Mouse (Mus musculus) MEL (cell line): ENCODE results near the gene Arsg. TPM values are rescaled to one million over a fixed set of nuclear protein-coding genes. Genes with fewer than 3 reads are reported as not detected.

ENCODE experiments used
- DNase-seq: peaks from one replicate; pipeline ENCODE4 v3.0.0; 2011; ENCODE audit warnings: low read depth, low spot score
- H3K27ac ChIP-seq: 2 replicates; pipeline ENCODE4 v1.5.1; 2012; ENCODE audit warnings: low read depth, mild to moderate bottlenecking, control low read depth, low read length, moderate library complexity; ENCODE audit not compliant: control insufficient read depth
- H3K27me3 ChIP-seq, 2 experiments: fragments of 150-350 bp in 1 of 2; sonication (generic) in 1 of 2; 2 replicates each; pipeline ENCODE4 v1.6.1; 2012; ENCODE audit warnings: low read length in 2 of 2, mild to moderate bottlenecking in 2 of 2, improper control_type of control experiment in 1 of 2, moderate library complexity in 1 of 2; ENCODE audit not compliant: insufficient read depth in 2 of 2, control insufficient read depth in 1 of 2
- H3K36me3 ChIP-seq, 2 experiments: 2 replicates each; pipeline ENCODE4 v1.6.1; 2012 to 2014; ENCODE audit warnings: low read length in 2 of 2, improper control_type of control experiment in 1 of 2, inconsistent platforms in 1 of 2, mild to moderate bottlenecking in 1 of 2; ENCODE audit not compliant: insufficient read depth in 2 of 2, control insufficient read depth in 1 of 2
- H3K4me1 ChIP-seq, 2 experiments: fragments of 150-350 bp in 1 of 2; sonication (generic) in 1 of 2; 2 replicates each; pipeline ENCODE4 v1.6.1; 2012; ENCODE audit warnings: low read length in 2 of 2, improper control_type of control experiment in 1 of 2, mild to moderate bottlenecking in 1 of 2; ENCODE audit not compliant: insufficient read depth in 2 of 2, control insufficient read depth in 1 of 2
- H3K4me3 ChIP-seq, 2 experiments: fragments of 150-350 bp in 1 of 2; sonication (generic) in 1 of 2; 2 replicates each; pipeline ENCODE4 v1.5.1; 2012; ENCODE audit warnings: low read depth in 2 of 2, low read length in 2 of 2, mild to moderate bottlenecking in 2 of 2, moderate library complexity in 2 of 2, control low read depth in 1 of 2, improper control_type of control experiment in 1 of 2; ENCODE audit not compliant: control insufficient read depth in 1 of 2, insufficient read depth in 1 of 2
- H3K79me2 ChIP-seq: 2 replicates; pipeline ENCODE4 v1.6.1; 2012; ENCODE audit warnings: mild to moderate bottlenecking, low read length, moderate library complexity; ENCODE audit not compliant: control insufficient read depth, poor library complexity, insufficient read depth
- H3K9ac ChIP-seq: 2 replicates; pipeline ENCODE4 v1.6.1; 2012; ENCODE audit warnings: low read depth, mild to moderate bottlenecking, control low read depth, low read length, moderate library complexity; ENCODE audit not compliant: control insufficient read depth, poor library complexity, severe bottlenecking
- H3K9me3 ChIP-seq: fragments of 150-350 bp; sonication (generic); replicated peaks from 2 replicates; pipeline ENCODE4 v1.6.1; 2012; ENCODE audit warnings: mild to moderate bottlenecking, low read length, improper control_type of control experiment, moderate library complexity; ENCODE audit not compliant: insufficient read depth
- BHLHE40 ChIP-seq: IDR thresholded peaks from 2 replicates; pipeline ENCODE4 v1.6.1; 2012; ENCODE audit warnings: low read depth, mild to moderate bottlenecking, inconsistent platforms, low read length, improper control_type of control experiment, borderline replicate concordance
- CHD2 ChIP-seq: IDR thresholded peaks from 2 replicates; pipeline ENCODE4 v1.6.1; 2011; ENCODE audit warnings: low read length, improper control_type of control experiment
- CTCF ChIP-seq, 3 experiments: IDR thresholded peaks in 2 of 3; conservative IDR thresholded peaks in 1 of 3; 2 replicates each; pipeline ENCODE4 v1.5.1; 2011 to 2012; ENCODE audit warnings: low read length in 3 of 3, low read depth in 2 of 3, mild to moderate bottlenecking in 2 of 3, improper control_type of control experiment in 1 of 3, inconsistent platforms in 1 of 3, mixed read lengths in 1 of 3, moderate library complexity in 1 of 3; ENCODE audit not compliant: control insufficient read depth in 1 of 3, insufficient read depth in 1 of 3, poor library complexity in 1 of 3, severe bottlenecking in 1 of 3
- E2F4 ChIP-seq: IDR thresholded peaks from 2 replicates; pipeline ENCODE4 v1.6.1; 2011; ENCODE audit warnings: low read depth, low read length, improper control_type of control experiment, borderline replicate concordance
- EP300 ChIP-seq, 2 experiments: IDR thresholded peaks; 2 replicates each; pipeline ENCODE4 v1.6.1; 2011; ENCODE audit warnings: improper control_type of control experiment in 2 of 2, low read length in 2 of 2, low read depth in 1 of 2, mild to moderate bottlenecking in 1 of 2
- HCFC1 ChIP-seq: IDR thresholded peaks from 2 replicates; pipeline ENCODE4 v1.6.1; 2012; ENCODE audit warnings: low read depth, mild to moderate bottlenecking, inconsistent platforms, low read length, improper control_type of control experiment, moderate library complexity
- JUND ChIP-seq: IDR thresholded peaks from 2 replicates; pipeline ENCODE4 v1.6.1; 2011; ENCODE audit warnings: low read depth, mild to moderate bottlenecking, improper control_type of control experiment, low read length
- KAT2A ChIP-seq: conservative IDR thresholded peaks from 2 replicates; pipeline ENCODE4 v1.6.1; 2012; ENCODE audit warnings: low read depth, low read length, improper control_type of control experiment, inconsistent platforms
- MAFK ChIP-seq: IDR thresholded peaks from 2 replicates; pipeline ENCODE4 v1.6.1; 2011; ENCODE audit warnings: low read depth, mild to moderate bottlenecking, low read length, improper control_type of control experiment, borderline replicate concordance
- MEF2A ChIP-seq: IDR thresholded peaks from 2 replicates; pipeline ENCODE4 v1.6.1; 2014; ENCODE audit warnings: low read depth, mild to moderate bottlenecking, inconsistent platforms, low read length, improper control_type of control experiment; ENCODE audit not compliant: poor library complexity, insufficient replicate concordance, severe bottlenecking; ENCODE audit errors: extremely low read depth
- MYB ChIP-seq: IDR thresholded peaks from 2 replicates; pipeline ENCODE4 v1.6.1; 2011; ENCODE audit warnings: mild to moderate bottlenecking, low read depth, low read length, improper control_type of control experiment
- MYC ChIP-seq: IDR thresholded peaks from 2 replicates; pipeline ENCODE4 v1.6.1; 2011; ENCODE audit warnings: low read depth, mild to moderate bottlenecking, low read length, improper control_type of control experiment, moderate library complexity
- POLR2A ChIP-seq, 2 experiments: IDR thresholded peaks; 2 replicates each; pipeline ENCODE4 v1.6.1; 2011 to 2012; ENCODE audit warnings: low read length in 2 of 2, mild to moderate bottlenecking in 2 of 2, control low read depth in 1 of 2, improper control_type of control experiment in 1 of 2, low read depth in 1 of 2, moderate library complexity in 1 of 2; ENCODE audit not compliant: control insufficient read depth in 1 of 2, insufficient read depth in 1 of 2, poor library complexity in 1 of 2
- POLR2AphosphoS2 ChIP-seq: IDR thresholded peaks from 2 replicates; pipeline ENCODE4 v1.6.1; 2011; ENCODE audit warnings: low read length, improper control_type of control experiment
- POLR2AphosphoS5 ChIP-seq: IDR thresholded peaks from 2 replicates; pipeline ENCODE4 v1.6.1; 2012; ENCODE audit warnings: low read depth, borderline replicate concordance, mild to moderate bottlenecking, inconsistent platforms, low read length, moderate library complexity, mixed read lengths
- RAD21 ChIP-seq: IDR thresholded peaks from 2 replicates; pipeline ENCODE4 v1.6.1; 2011; ENCODE audit warnings: mild to moderate bottlenecking, low read depth, low read length, improper control_type of control experiment
- RCOR1 ChIP-seq: IDR thresholded peaks from 2 replicates; pipeline ENCODE4 v1.6.1; 2012; ENCODE audit warnings: low read depth, mild to moderate bottlenecking, inconsistent platforms, low read length, improper control_type of control experiment
- TAL1 ChIP-seq: IDR thresholded peaks from 2 replicates; pipeline ENCODE4 v1.6.1; 2012; ENCODE audit warnings: mild to moderate bottlenecking, inconsistent platforms, low read length, moderate library complexity, mixed read lengths
- TBP ChIP-seq: IDR thresholded peaks from 2 replicates; pipeline ENCODE4 v1.8.0; 2011; ENCODE audit warnings: low read depth, low read length, improper control_type of control experiment
- UBTF ChIP-seq: IDR thresholded peaks from 2 replicates; pipeline ENCODE4 v1.6.1; 2012; ENCODE audit warnings: low read depth, mild to moderate bottlenecking, inconsistent platforms, low read length, improper control_type of control experiment, moderate library complexity, borderline replicate concordance; ENCODE audit not compliant: insufficient read depth
- USF2 ChIP-seq, 2 experiments: IDR thresholded peaks; 2 replicates each; pipeline ENCODE4 v1.6.1; 2011 to 2012; ENCODE audit warnings: improper control_type of control experiment in 2 of 2, low read length in 2 of 2, borderline replicate concordance in 1 of 2, inconsistent platforms in 1 of 2, low read depth in 1 of 2, mild to moderate bottlenecking in 1 of 2; ENCODE audit not compliant: insufficient read depth in 1 of 2
- ZKSCAN1 ChIP-seq: IDR thresholded peaks from 2 replicates; pipeline ENCODE4 v1.6.1; 2012; ENCODE audit warnings: low read depth, mild to moderate bottlenecking, inconsistent platforms, low read length, improper control_type of control experiment, moderate library complexity
- polyA plus RNA-seq, 2 experiments: library from polyadenylated mRNA; stranded (reverse) in 1 of 2; unstranded in 1 of 2; fragments of >175 nt in 1 of 2; fragments of >200 nt in 1 of 2; gene quantifications; 2 replicates each; pipeline versions ENCODE4 v1.2.1 to v1.2.4; 2012; ENCODE audit warnings: low replicate concordance in 2 of 2, low read depth in 1 of 2; ENCODE audit not compliant: insufficient read length in 2 of 2, insufficient read depth in 1 of 2, missing spikeins in 1 of 2
- total RNA-seq: library from RNA; depleted of rRNA; stranded (reverse); fragments of 300-350 nt; gene quantifications from 2 replicates; pipeline ENCODE4 v1.2.3, GENCODE M21; 2012

The Arsg gene
- total and polyA plus RNA-seq, 3 experiments = 3.9 to 5.2 TPM; not detected in 1

DNA sequence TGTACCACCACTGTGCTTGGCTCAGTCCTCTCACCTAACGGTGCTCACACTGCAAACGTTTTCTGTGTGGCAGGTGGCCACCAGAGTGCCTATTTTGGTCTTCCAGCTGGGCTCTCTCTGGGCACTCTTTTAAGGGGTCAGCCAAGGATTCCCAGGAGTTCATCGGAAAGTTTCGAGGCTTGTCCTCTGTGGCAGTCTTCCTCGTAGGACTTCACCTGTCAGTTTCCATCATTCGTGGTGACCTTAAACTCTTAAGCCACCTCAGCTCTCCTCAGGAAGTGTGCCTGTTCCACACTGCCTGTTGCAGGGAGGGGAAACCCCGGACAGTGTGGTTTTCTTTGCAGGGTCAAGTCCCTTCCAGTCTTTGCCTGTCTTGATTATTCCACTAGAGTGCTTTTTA lies 96.6 kb downstream of the Arsg start:
- H3K36me3 ChIP-seq = no peaks in the 10 kb centered on the region
- no peaks in the 10 kb centered on the region; a peak in 1 of 4 replicates for H3K4me1 ChIP-seq

DNA sequence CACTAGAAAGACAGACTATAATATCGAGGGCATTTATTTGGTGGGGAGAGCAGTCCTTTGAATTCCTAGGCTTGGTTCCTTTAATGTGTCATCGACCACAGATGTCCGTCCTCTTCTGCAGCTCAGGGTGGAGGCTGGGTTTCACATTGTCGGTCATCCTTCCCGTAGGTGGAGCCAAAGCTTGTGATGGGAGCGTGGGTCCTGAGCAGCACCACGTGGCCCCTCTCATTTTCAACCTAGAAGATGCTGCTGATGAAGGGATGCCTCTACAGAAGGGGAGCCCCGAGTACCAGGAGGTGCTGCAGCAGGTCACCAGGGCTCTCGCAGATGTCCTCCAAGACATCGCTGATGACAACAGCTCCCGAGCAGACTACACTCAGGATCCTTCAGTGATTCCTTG lies 98.9 kb downstream of the Arsg start:
- H3K4me3 ChIP-seq = no peak overlapping the region
- no peak for TF ChIP-seq MYB
- no peak for TF ChIP-seq MEF2A
- no peak for TF ChIP-seq UBTF
- no peak for TF ChIP-seq BHLHE40
- TF ChIP-seq USF2 (IDR thresholded peaks at IDR 0.05; ENCODE audit: borderline replicate concordance in 1 of 2, insufficient read depth in 1 of 2, low read depth in 1 of 2, low read length in 2 of 2) = no peak
- no peak for TF ChIP-seq E2F4
- TF ChIP-seq TBP = no peak
- TF ChIP-seq POLR2AphosphoS2 = no peak
- TF ChIP-seq CTCF (IDR thresholded peaks at IDR 0.05 in 2 of 3, conservative IDR thresholded peaks at IDR 0.05 in 1 of 3; ENCODE audit: control insufficient read depth in 1 of 3, insufficient read depth in 1 of 3, low read depth in 2 of 3, low read length in 3 of 3, poor library complexity in 1 of 3, severe bottlenecking in 1 of 3) = no peak
- no peak for TF ChIP-seq RAD21
- no peak for TF ChIP-seq KAT2A
- TF ChIP-seq RCOR1 = no peak
- TF ChIP-seq JUND = no peak
- TF ChIP-seq POLR2A (IDR thresholded peaks at IDR 0.05; ENCODE audit: control insufficient read depth in 1 of 2, insufficient read depth in 1 of 2, low read depth in 1 of 2, low read length in 2 of 2, poor library complexity in 1 of 2) = no peak
- TF ChIP-seq HCFC1 = no peak

More for the DNA sequence above, 96.6 kb downstream of the Arsg start:
- Histone ChIP-seq H3K27me3 (no peaks in the 10 kb centered on the region), H3K9me3 (no peaks in the 10 kb centered on the region), H3K4me3 (no peak overlapping the region), H3K79me2 (no peaks in the 10 kb centered on the region)
- no peak for TF ChIP-seq ZKSCAN1
- TF ChIP-seq CHD2 = no peak
- no peak for TF ChIP-seq TAL1
- no peak for TF ChIP-seq HCFC1
- no peak for TF ChIP-seq UBTF
- TF ChIP-seq BHLHE40 = no peak
- no peak for TF ChIP-seq EP300 (IDR thresholded peaks at IDR 0.05; ENCODE audit: low read depth in 1 of 2, low read length in 2 of 2)
- no peak for TF ChIP-seq MYB
- no peak for TF ChIP-seq JUND
- no peak for TF ChIP-seq POLR2A (IDR thresholded peaks at IDR 0.05; ENCODE audit: control insufficient read depth in 1 of 2, insufficient read depth in 1 of 2, low read depth in 1 of 2, low read length in 2 of 2, poor library complexity in 1 of 2)
- no peak for TF ChIP-seq USF2 (IDR thresholded peaks at IDR 0.05; ENCODE audit: borderline replicate concordance in 1 of 2, insufficient read depth in 1 of 2, low read depth in 1 of 2, low read length in 2 of 2)
- no peak for TF ChIP-seq MAFK
- no peak for TF ChIP-seq MYC
- TF ChIP-seq E2F4 = no peak
- no peak for TF ChIP-seq POLR2AphosphoS5
- no peak for TF ChIP-seq CTCF (IDR thresholded peaks at IDR 0.05 in 2 of 3, conservative IDR thresholded peaks at IDR 0.05 in 1 of 3; ENCODE audit: control insufficient read depth in 1 of 3, insufficient read depth in 1 of 3, low read depth in 2 of 3, low read length in 3 of 3, poor library complexity in 1 of 3, severe bottlenecking in 1 of 3)
- TF ChIP-seq POLR2AphosphoS2 = no peak
- TF ChIP-seq, all 39 proteins: peak for 0
- no peak for DNase-seq
- H3K9ac ChIP-seq = no peak overlapping the region
- H3K27ac ChIP-seq = no peak overlapping the region

More for the DNA sequence above, 98.9 kb downstream of the Arsg start:
- Histone ChIP-seq H3K9me3 (no peaks in the 10 kb centered on the region), H3K79me2 (no peaks in the 10 kb centered on the region), H3K27ac (no peak overlapping the region), H3K4me1 (peaks cover 10 to 14% of the 10 kb centered on the region in 2 experiments), H3K36me3 (peaks cover 0 to 14% of the 10 kb centered on the region in 2 experiments; a peak in 2 of 4 replicates), H3K27me3 (no peaks in the 10 kb centered on the region), H3K9ac (no peak overlapping the region)
- no peak for DNase-seq
